Mouse (Mus musculus) thymus, adult 2 months (tissue): Measurements from ENCODE around the gene Tnpo1.

Experiments used
- CTCF ChIP-seq: fragments of 200-500 bp; IDR thresholded peaks from 2 replicates; pipeline ENCODE4 v1.5.1; 2012; ENCODE audit warnings: mild to moderate bottlenecking, control low read depth, low read length, moderate library complexity, borderline replicate concordance; ENCODE audit not compliant: control insufficient read depth, poor library complexity, insufficient read depth; ENCODE audit errors: extremely low read depth
- POLR2A ChIP-seq: fragments of 200-500 bp; IDR thresholded peaks from 2 replicates; pipeline ENCODE4 v1.6.1; 2012; ENCODE audit warnings: mild to moderate bottlenecking, low read length, control low read depth, moderate library complexity; ENCODE audit not compliant: control insufficient read depth, poor library complexity, insufficient read depth; ENCODE audit errors: extremely low read depth

DNA sequence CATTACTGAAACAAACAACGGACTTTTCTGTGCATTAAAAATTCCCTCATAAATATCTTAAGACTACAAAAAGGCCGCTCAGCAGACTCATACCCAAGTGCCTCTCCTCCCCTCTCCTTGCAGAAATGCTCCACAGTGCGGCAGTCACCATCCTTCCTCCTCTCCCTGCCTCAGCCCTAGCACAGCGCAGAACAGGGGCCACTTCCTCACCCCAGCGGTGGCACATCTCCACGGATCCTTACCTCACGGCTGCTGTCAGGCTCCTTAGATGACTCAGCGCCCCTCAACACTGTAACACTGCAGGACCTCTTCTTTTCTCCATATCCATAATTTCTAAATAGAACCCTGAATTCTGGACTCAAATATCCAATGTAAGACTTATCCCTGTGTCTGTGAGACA is 13.6 kb downstream of the Tnpo1 start:
- TF ChIP-seq CTCF: no peak
- TF ChIP-seq POLR2A: no peak
